Mouse (Mus musculus) thymus, adult 2 months (tissue): Measurements from ENCODE around the gene Hist1h2bq.
"Not testable (repeated sequence)": the region's sequence is repeated elsewhere in the genome, so short reads cannot be mapped to it uniquely, and the experiment has no call there.

Experiments
- CTCF ChIP-seq: fragments of 200-500 bp; IDR thresholded peaks from 2 replicates; pipeline ENCODE4 v1.5.1; 2012; ENCODE audit warnings: mild to moderate bottlenecking, control low read depth, low read length, moderate library complexity, borderline replicate concordance; ENCODE audit not compliant: control insufficient read depth, poor library complexity, insufficient read depth; ENCODE audit errors: extremely low read depth
- POLR2A ChIP-seq: fragments of 200-500 bp; IDR thresholded peaks from 2 replicates; pipeline ENCODE4 v1.6.1; 2012; ENCODE audit warnings: mild to moderate bottlenecking, low read length, control low read depth, moderate library complexity; ENCODE audit not compliant: control insufficient read depth, poor library complexity, insufficient read depth; ENCODE audit errors: extremely low read depth

GRCm38 (mm10) chr13:21811074-21811473 lies 1.1 kb upstream of the Hist1h2bq start:
- not testable (repeated sequence) for TF ChIP-seq CTCF, POLR2A
